Mouse (Mus musculus): Measurements from ENCODE around the gene Zzz3.

Gene Zzz3

DNA sequence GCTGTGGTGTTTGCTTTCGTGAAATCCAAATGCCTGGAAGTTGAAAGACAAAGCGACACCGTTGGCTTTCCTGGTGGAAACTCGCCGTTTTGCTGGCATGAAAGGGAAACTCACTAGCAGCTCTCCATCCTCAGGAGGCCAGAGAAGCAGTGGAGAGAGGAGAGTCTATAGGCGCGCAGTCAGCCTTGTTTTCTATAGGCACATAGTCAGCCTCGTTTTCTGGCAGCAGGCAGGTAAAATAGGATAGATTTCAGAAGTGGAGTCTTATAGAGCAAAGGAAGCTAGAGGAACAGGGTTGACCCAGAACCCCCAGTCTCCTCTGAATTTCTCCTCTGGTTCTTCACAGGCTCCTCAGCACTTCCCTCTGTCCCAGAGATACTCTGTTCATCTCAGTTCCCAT, 72.8 kb downstream of the Zzz3 start:
- no peak for DNase-seq

DNA sequence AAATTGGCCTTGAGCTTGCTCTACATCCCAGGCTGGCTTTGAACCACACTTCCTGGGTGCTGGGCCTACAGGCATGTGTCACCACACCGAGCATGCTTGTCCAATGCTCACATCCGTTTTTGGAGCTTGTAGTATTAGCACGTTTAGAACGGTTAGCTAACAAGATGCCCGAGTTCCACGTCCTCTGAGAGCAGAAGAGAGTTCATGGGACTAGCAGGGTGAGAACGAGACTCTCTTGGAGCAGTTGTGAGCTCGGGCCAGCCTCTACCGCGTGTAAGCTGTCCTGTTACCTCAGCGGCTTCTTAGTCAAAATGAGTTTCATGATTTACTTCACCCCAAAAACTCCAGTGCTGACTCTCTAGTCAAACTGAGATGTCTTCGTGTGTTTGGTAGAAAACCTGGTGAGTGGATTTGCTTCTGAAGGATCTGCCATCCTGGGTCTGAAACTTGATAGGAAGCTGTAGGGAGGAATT, 73.3 kb downstream of the Zzz3 start:
- DNase-seq = no peak

DNA sequence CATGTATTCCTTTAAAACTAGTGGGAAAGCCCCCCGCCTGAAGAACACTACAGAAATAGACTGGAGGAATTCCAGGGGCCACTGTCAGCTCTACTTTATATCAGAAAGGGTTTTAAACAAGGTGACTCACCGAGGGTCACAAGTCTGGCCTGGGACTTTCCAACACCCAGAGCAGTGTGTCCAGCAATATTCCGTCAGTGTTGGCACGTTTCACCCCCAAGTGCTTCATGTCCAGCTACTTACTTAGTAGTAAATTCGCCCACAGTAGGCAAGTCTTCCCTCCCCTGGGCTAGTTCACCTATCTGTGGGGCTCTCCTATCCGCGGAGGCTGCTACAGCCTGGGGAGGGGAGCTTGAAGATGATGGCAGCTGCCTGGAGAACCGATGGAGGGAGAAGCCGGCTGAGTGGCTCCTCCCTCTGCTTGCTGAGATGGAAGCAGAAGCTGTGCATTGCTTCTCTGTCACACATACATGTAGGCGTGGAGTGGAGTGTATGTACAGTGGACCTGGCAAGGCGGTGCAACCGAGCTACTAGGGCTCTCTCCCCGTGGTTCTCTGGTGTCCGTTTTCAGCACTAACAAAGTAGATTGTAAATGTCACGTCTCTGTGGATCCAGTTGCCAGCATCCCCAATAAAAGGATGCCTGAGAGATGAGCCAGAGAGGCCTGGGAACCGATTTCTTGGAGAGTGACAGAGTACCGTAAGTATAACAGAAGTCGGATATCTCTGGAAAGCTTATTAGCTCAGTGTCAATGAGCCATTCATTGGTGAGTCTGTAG, 74.3 kb downstream of the Zzz3 start:
- DNase-seq = no peak

DNA sequence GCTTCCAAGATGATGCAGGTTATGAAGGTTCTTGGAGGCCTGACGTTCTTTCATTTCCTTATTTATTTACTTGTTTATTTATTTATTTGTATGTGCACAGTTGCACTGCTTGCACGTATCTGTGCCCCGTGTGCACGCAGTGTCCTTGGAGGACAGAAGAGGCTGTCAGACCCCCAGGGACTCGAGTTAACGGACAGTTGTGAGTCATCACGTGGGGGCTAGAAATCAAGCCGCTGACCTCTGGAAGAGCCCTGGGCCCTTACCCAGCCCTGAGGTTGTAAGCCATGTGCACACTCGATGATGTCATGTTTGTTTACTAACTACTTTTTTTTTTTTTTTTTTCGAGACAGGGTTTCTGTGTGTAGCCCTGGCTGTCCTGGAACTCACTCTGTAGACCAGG, 75.1 kb downstream of the Zzz3 start:
- no peak for DNase-seq

DNA sequence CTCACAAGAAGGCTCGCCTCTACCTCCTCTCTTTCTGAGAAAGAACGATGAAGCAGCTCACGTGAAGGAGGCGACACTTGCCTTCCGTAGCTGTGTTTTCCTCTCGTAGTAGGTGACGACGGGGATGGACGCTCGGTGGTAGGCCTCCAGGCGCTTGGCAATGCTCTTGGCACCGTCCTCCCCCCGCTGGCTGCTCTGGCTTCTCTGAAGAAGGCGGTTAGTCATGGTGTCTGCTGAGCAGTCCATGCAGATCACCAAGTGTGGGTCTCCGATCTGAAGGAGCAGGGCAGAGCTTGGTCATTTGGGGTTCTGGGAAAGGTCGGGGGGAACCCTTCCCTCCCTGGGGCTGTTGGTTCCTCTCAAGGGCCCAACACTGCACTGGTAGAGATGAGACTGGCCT, 77.4 kb downstream of the Zzz3 start:
- no peak for DNase-seq

DNA sequence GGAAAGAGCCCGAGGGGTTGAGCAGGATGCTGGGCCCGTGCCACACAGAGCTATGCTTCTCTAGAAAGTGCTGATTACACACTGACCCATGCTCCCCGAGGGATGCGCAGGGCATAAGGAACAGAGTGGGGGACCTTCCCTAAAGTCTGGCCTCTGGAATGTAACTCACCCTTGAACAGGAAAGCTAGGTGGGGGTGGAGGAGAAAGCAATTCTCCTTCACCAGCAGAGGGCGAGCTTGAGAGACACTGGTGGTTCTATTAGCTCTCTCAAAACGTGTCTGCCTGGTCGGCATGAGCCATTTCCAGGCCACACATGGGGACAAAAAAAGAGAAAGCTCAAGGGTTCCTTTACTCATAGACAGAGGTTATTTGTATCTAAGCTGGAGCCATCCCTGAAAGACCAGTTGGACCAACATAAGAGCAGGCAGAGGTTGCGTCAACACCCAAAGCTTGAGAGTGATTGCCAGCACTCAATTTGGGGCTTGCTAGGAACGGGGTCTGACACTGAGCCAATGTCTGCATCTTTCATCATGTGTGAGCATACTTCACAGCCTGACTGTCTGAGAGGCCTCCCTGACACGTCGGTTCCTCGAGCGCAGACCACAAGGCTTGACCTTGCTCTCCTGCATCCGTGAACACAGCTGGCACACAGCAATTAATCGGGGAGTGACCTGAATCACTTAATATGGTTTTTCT, 79.5 kb downstream of the Zzz3 start:
- peak; percentile 16 for DNase-seq

DNA sequence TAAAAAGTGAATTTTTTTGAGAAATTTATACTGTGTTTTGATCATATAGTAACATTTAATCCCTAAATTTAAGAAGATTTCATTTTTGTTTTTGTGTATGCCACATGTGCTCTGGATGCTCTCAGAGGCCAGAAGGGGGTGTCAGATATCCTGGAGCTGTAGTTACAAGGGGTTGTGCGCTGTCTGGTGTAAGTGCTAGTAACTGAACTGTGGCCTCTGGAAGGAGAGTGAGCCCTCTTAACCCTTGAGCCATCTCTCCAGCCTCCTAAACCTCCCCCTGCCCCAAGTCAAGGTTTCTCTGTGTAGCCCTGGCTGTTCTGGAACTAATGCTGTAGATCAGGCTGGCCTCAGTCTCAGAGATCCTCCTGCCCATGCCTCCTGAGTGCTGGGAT, 80.0 kb downstream of the Zzz3 start:
- DNase-seq = no peak

DNA sequence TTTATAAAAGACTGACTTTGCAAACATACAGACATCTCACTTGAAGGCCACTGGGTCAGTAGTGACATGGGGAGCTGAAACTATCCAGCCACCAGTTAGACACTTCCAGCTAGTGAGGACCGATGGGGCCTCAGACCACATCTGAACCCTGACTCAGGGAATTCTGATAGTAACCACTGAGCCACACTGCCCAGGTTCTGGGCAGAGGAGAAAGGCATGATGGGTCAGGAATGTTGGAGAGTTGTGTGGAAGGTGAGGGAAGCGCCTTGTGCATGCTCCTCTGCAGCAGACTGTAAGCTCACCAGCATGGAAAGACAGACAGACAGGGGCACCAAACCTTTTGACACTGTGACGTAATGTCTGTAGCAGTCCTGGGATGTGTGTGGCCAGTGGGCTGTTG, 80.6 kb downstream of the Zzz3 start:
- no peak for DNase-seq

DNA sequence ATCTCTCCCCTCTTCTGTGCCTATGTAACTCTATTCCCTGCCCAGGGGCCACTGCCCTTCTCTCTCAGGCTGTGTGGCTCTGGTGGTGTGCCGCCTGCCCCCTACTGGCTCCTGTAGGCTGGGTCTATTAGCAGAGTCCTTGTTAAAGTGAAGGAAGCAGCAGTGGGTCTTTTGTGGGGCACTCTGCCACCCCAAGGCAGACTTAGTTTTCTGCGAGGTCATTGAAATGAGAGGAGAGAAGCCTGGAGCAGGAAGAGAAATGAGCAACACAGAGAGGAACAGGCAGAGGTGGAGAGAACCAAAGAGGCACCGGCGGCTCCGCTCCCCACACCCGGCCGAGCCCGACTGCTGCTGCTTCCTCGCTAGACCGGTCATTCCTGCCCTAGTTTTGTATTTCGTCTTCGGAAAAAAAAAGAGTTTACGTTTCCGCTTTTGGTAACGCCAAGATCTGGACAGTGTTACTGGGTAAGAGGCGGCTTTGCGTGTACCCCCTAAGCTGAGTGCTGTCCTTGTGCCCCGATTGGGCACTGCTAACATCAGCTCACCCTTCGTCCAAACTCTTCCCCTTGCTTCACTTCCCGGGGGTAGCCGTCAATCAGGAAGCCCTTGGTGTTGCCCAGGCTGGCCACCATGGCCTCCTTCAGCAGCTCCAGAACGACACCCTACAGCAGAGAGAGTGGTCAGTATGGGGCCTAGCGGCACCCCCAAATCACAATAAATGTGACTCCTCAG, 82.7 kb downstream of the Zzz3 start:
- DNase-seq = peak; percentile 39

DNA sequence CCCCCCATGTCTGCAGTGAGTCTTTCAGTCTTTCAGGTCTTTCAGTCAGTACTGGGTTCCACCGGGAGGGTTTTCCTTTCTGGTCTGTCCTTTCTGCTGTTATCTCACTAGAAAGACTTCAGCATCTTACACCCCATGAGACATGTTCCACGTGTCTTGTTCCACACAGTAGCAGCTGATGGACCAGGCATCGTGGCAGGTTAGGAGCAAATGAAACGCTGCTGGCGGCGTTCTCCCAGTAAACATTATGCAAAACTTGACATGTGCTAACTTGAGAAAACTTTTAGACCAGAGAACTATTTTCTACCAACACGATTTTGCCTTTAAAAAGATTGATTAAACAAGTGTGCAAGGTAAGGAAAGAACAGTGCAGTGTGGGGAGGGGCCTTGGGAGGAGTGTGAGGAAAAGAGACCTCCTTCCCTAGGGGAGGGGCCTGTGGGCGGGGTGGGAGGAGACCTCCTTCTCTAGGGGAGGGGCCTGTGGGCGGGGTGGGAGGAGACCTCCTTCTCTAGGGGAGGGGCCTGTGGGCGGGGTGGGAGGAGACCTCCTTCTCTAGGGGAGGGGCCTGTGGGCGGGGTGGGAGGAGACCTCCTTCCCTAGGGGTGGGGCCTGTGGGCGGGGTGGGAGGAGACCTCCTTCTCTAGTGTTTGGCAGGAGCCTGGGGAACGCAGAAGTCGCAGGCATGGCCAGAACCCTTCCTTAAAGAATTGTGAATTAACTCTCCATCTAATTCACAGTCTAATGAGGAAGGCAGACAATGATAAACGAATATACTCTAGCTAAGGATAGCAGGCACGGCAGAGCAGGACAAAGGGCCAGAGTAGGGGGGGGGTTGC, 83.5 kb downstream of the Zzz3 start:
- DNase-seq = no peak

DNA sequence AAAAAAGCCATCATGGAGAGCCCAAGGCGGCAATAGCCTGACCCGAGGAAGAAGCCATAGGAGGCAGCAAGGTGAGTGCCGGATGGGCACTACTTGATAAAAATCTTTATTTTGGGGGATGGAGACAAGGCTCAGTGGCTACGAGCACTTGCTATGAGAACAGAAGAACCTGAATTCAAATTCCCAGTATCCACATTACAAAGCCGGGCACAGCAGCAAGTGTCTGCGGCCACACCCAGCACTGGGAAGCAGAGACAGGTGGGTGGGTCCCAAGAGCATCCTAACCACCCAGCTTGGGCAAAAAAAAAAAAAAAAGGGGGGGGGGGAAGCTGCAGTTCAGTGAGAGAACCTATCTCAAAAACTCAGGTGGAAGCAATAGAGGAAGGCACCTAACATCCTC, 85.1 kb downstream of the Zzz3 start:
- DNase-seq = no peak

DNA sequence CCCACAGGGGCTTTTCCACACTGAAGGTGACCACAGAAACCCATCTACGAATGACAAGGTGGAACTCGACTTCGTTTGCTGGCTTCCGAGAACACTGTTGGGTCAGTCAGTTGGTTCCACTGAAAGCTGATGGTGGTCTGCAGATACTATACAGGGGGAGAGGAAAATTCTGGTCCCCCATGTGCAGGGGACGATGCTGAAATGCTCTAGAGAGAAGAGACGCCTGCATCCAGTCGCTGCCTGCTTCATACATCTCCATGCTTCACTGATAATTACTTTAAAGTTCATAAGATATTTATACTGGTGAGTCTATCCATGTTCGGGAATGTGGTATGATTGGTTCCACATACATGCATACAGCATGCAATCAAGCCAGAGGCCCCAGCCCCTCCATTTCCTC, 86.9 kb downstream of the Zzz3 start:
- DNase-seq = no peak

DNA sequence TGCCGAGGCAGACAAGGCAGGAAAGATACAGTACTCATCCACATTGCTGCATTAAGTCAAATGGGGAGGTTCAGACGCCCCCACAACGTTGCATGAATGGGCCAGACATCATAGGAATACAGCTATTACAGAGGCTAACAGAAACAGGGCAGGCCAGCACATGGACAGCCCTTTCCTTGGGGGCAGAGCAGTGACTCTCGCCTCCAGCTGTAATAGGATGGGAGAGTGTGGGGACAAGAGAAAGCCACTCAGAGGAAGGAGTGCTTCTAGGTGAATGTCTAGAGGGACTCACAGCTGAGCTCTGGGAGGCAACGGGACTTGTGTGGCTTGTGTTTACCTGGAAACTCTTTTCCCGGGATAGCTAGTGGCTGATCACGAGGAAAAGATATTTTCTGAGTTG, 88.5 kb downstream of the Zzz3 start:
- DNase-seq = no peak

DNA sequence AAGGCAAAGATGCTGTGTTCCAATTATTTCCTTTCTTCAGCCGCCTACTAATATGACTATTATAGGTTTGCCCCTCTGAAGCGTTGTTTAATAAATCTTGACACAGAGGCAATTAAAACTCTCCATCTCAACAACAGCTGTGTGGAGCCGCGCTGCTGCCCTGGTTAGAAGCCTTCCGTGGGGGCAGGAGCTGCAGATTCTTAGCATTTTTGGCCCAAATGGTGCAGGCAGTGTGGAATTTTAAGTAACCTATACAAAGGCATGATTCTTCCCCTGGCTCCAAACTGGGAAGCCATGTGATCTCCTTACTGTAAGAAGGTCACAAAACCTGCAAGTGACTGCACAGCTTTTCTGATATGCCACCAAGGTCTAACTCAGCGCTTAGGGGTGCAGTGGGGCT, 88.9 kb downstream of the Zzz3 start:
- no peak for DNase-seq

DNA sequence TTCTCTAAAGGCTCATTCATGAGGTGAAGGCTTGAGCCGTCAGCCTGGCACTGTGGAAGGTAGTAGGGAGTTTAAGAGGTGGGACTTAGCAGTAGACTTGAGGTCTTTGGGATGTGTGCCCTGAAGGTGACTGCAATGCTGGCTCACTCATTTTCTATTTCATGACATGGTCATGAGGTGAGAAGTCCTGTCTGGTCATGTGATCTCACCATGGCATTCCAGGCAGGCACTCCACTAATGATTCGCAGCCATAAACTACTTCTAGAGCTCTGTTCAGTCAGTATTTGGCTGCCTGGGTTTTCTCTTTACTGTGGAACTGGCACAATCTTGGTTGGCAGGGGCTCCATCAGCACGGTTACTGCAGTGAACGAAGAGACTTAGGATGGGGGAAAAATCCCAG, 93.7 kb downstream of the Zzz3 start:
- no peak for DNase-seq

DNA sequence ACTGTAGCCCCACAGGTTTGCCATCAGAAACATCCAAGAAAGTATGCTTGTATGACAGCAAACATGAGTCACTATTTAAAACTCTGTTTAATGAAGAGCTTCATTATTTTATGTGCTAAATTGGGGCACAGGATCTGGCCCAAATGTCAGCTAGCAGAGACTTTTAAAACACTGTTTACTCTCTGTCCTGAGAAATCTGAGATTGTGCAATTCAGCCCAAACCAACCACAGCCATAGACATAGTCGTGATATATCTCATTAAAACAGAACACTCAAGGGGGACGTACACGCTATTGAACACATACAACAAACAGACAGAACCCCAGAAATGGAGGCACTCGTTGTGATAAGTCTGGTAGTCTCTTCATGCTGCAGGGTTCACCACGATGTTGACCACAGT, 95.2 kb downstream of the Zzz3 start:
- DNase-seq = no peak

DNA sequence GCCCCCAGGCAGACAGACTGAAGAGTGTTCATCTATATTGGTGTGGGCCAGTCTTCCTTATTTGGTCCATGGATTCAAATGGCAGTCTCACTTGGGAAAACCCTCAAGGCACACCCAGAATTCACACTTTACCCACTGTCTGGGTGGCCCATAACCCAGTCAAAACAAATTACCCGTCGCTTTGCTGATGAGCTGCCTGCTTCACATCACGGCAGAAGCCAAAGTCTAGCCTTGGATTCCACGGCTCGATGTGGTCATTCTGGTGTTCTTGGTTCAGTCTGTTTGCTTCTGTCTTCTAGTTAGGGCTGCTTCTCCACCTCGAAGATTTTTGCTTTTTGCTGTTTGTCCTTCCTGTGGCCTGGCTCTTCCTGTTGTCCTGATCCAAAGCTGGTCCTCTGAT, 97.0 kb downstream of the Zzz3 start:
- no peak for DNase-seq

DNA sequence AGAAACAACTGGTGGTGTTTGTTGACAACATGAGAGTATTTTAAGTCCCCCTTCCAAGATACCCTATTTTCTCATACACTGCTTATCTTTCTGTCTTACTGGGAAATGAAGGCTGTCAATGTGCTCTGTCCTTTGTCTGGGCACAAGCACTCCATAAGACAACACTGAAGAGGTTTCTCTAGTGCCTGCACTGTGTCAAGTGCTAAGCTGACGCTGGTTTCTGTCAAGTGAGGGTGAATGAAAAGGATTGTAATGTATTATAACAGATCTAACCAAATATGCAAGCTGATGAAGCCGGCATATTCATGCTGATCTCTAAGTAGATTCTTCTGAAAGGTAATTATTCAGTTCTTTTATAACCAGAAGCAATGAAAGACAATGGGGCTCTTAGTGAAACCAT, 98.5 kb downstream of the Zzz3 start:
- no peak for DNase-seq

DNA sequence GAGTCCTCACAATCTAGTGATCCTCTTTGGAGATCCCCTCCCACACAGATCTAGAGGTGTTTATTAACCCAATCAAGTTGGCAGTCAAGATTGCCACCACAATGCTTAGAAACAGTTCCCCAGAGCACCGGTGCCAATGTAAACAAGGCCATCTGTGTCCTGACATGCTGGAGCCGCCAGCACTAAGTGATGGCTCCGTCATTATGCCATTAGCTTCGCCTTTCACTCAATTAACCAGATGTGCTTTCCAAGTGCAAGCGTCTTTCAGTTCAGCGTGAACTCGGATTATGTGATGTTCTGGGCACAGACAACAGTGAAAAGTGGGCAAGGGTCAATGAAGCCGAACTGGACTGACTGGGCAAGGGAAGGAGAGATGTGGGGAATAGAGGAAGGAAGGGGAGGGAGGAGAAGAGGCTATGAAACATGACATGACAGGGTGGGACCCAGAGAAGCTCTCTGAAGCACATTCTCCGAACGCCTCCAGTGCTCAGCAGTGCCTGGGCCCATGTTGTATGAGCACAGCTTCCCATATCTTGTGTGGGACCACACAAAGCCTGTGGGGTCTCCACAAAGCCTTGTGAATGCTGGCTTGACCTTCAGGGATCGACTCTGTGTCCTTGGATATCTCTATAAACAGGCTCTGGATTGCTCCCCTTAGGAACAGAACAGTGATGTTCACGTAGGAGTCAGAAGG, 99.5 kb downstream of the Zzz3 start:
- no peak for DNase-seq

DNA sequence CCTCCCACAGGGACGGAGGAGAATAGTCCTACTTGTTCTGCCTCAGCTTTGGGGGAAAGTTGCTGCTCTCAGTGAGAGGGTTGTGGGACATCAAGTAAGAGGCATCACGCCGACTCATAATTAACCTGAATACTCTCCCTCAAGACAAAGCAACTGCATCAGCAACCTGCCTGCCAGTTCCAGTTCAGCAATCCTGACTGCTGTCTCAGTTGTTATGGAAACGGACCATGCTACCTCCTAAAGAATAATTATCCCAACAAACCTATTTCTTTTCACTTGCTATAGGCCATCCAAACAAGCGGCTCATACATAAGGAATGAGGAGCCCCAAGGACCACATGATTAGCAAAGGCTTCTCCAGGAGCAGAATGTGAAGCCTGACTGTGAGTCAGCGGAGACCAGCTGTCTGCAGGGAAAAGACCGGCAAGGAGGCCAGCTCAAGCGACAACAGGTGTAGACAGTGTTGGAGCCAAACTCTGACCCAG, 100.2 kb downstream of the Zzz3 start:
- DNase-seq = no peak

DNA sequence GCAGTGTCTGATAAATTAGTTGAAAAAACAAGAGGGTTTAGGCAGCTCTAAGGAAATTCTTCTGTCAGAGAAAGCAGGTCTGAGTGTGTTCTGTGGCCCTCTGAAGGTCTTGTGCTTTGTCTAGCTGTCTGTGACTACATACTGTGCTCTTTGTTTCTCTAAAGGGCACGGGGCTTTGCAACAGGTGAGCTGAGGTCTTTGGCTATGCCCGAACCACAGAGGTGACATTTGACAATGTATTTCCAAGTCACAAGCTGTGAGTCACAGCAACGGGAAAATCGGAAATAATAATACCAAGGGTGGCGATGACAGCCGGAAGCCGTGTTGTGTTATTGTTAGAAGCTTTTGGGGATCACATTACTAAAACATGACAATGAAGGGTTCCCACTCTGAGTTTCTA, 101.8 kb downstream of the Zzz3 start:
- no peak for DNase-seq

DNA sequence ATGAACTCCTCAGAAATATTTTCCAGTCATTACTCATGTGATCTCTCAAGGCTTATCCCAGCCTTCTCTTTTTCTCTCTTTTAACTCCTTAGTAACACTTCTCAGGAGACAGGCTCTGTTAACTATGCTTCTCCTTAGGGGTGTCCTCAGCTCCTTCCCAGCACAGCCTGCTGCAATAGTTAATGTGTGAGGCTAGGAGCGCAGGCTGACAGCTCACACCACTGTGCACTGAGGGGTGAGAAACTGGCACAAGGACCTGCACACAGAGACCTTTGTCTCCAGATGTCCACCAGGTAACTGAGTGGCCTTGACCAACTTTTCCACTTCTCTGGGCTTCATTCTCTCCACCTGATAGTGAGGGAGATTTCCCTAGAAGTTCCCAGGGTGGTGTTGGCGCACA, 102.6 kb downstream of the Zzz3 start:
- no peak for DNase-seq
